Mouse (Mus musculus): ENCODE measurements around the gene Calhm4. TPM values are rescaled to one million over a fixed set of nuclear protein-coding genes. Genes with fewer than 3 reads are reported as not detected.

Calhm4 gene
- not detected in 2 replicates for polyA plus RNA-seq (2014; fragmentation: Nextera tagmentation; extraction: Ambion mirVana)

GRCm38 (mm10) chr10:34044210-34044609, at the start of gene Calhm4:
Gene Calhm4 (minus strand): TSS chr10:34044310.
- Histone ChIP-seq H3K9ac (ENCODE audit: low read depth, low read length) (no peak within 1 kb of the TSS), H3K27me3 (ENCODE audit: control insufficient read depth, insufficient read depth, low read length) (no peaks in the 10 kb centered on the region), H3K4me1 (replicated peaks; ENCODE audit: control insufficient read depth, insufficient read depth, low read length) (no peaks in the 10 kb centered on the region), H3K9me3 (ENCODE audit: control insufficient read depth, low read length) (no peaks in the 10 kb centered on the region), H3K4me2 (replicated peaks; ENCODE audit: low read depth, low read length) (no peak within 1 kb of the TSS), H3K4me3 (ENCODE audit: low read depth, low read length) (no peak within 1 kb of the TSS), H3K27ac (ENCODE audit: low read depth, low read length) (no peak within 1 kb of the TSS), H3K36me3 (ENCODE audit: control insufficient read depth, insufficient read depth, low read length) (no peaks in the 10 kb centered on the region)
- whole genome bisulfite sequencing, result 78% methylated on average over 5 of the region's 5 CpGs
- ATAC-seq (ENCODE audit: low FRiP score) (no peak), DNase-seq (ENCODE audit: low spot score) (no peak)

- H3K9ac ChIP-seq (ENCODE audit: low read depth, low read length), result no peak overlapping the region
- no peak overlapping the region for H3K4me2 ChIP-seq (replicated peaks; ENCODE audit: low read depth, low read length)
- H3K27me3 ChIP-seq (ENCODE audit: control insufficient read depth, insufficient read depth, low read length), result no peaks in the 10 kb centered on the region
- H3K36me3 ChIP-seq (ENCODE audit: control insufficient read depth, insufficient read depth, low read length), result no peaks in the 10 kb centered on the region
- WGBS, result 68% methylated on average over 5 of the region's 5 CpGs
- no peak for DNase-seq (ENCODE audit: low spot score)
- H3K4me3 ChIP-seq (ENCODE audit: low read depth, low read length), result no peak overlapping the region
- no peaks in the 10 kb centered on the region for H3K9me3 ChIP-seq (ENCODE audit: control insufficient read depth, low read length)
- ATAC-seq (ENCODE audit: low FRiP score), result no peak
- no peak overlapping the region for H3K27ac ChIP-seq (ENCODE audit: low read depth, low read length)
- H3K4me1 ChIP-seq (replicated peaks; ENCODE audit: control insufficient read depth, insufficient read depth, low read length), result no peaks in the 10 kb centered on the region
Measured at GRCm38 (mm10) chr10:34091888-34092287, 47.8 kb upstream of the Calhm4 start.

- WGBS, result 85% methylated on average over 1 of the region's 1 CpGs
- Histone ChIP-seq H3K27ac (ENCODE audit: low read depth, low read length) (no peak overlapping the region), H3K36me3 (ENCODE audit: control insufficient read depth, insufficient read depth, low read length) (no peaks in the 10 kb centered on the region), H3K9me3 (ENCODE audit: control insufficient read depth, low read length) (no peaks in the 10 kb centered on the region), H3K4me1 (replicated peaks; ENCODE audit: control insufficient read depth, insufficient read depth, low read length) (no peaks in the 10 kb centered on the region), H3K9ac (ENCODE audit: low read depth, low read length) (no peak overlapping the region), H3K4me3 (ENCODE audit: low read depth, low read length) (no peak overlapping the region), H3K4me2 (replicated peaks; ENCODE audit: low read depth, low read length) (no peak overlapping the region), H3K27me3 (ENCODE audit: control insufficient read depth, insufficient read depth, low read length) (no peaks in the 10 kb centered on the region)
- DNase-seq (ENCODE audit: low spot score), result no peak
- ATAC-seq (ENCODE audit: low FRiP score), result no peak
Measured at GRCm38 (mm10) chr10:34090481-34090880, 46.4 kb upstream of the Calhm4 start.

GRCm38 (mm10) chr10:34089517-34089916, 45.4 kb upstream of the Calhm4 start:
- no peaks in the 10 kb centered on the region for H3K36me3 ChIP-seq (ENCODE audit: control insufficient read depth, insufficient read depth, low read length)
- 85% methylated on average over 3 of the region's 3 CpGs for WGBS
- H3K9ac ChIP-seq (ENCODE audit: low read depth, low read length), result no peak overlapping the region
- no peak overlapping the region for H3K4me2 ChIP-seq (replicated peaks; ENCODE audit: low read depth, low read length)
- H3K27me3 ChIP-seq (ENCODE audit: control insufficient read depth, insufficient read depth, low read length), result no peaks in the 10 kb centered on the region
- no peaks in the 10 kb centered on the region for H3K9me3 ChIP-seq (ENCODE audit: control insufficient read depth, low read length)
- H3K27ac ChIP-seq (ENCODE audit: low read depth, low read length), result no peak overlapping the region
- no peak for DNase-seq (ENCODE audit: low spot score)
- no peak for ATAC-seq (ENCODE audit: low FRiP score)
- no peak overlapping the region for H3K4me3 ChIP-seq (ENCODE audit: low read depth, low read length)
- no peaks in the 10 kb centered on the region for H3K4me1 ChIP-seq (replicated peaks; ENCODE audit: control insufficient read depth, insufficient read depth, low read length)

GRCm38 (mm10) chr10:34088515-34088914, 44.4 kb upstream of the Calhm4 start:
- H3K27ac ChIP-seq (ENCODE audit: low read depth, low read length), result no peak overlapping the region
- DNase-seq (ENCODE audit: low spot score) (no peak), ATAC-seq (ENCODE audit: low FRiP score) (no peak)
- no peaks in the 10 kb centered on the region for H3K9me3 ChIP-seq (ENCODE audit: control insufficient read depth, low read length)
- no peak overlapping the region for H3K4me3 ChIP-seq (ENCODE audit: low read depth, low read length)
- no peak overlapping the region for H3K4me2 ChIP-seq (replicated peaks; ENCODE audit: low read depth, low read length)
- H3K4me1 ChIP-seq (replicated peaks; ENCODE audit: control insufficient read depth, insufficient read depth, low read length), result no peaks in the 10 kb centered on the region
- H3K36me3 ChIP-seq (ENCODE audit: control insufficient read depth, insufficient read depth, low read length), result no peaks in the 10 kb centered on the region
- H3K27me3 ChIP-seq (ENCODE audit: control insufficient read depth, insufficient read depth, low read length), result no peaks in the 10 kb centered on the region
- no peak overlapping the region for H3K9ac ChIP-seq (ENCODE audit: low read depth, low read length)
- WGBS, result 94% methylated on average over 2 of the region's 2 CpGs

- Histone ChIP-seq H3K27ac (ENCODE audit: low read depth, low read length) (no peak overlapping the region), H3K9me3 (ENCODE audit: control insufficient read depth, low read length) (no peaks in the 10 kb centered on the region), H3K27me3 (ENCODE audit: control insufficient read depth, insufficient read depth, low read length) (no peaks in the 10 kb centered on the region), H3K36me3 (ENCODE audit: control insufficient read depth, insufficient read depth, low read length) (no peaks in the 10 kb centered on the region), H3K4me3 (ENCODE audit: low read depth, low read length) (no peak overlapping the region), H3K9ac (ENCODE audit: low read depth, low read length) (no peak overlapping the region), H3K4me2 (replicated peaks; ENCODE audit: low read depth, low read length) (no peak overlapping the region), H3K4me1 (replicated peaks; ENCODE audit: control insufficient read depth, insufficient read depth, low read length) (no peaks in the 10 kb centered on the region)
- 86% methylated on average over 1 of the region's 1 CpGs for WGBS
- no peak for ATAC-seq (ENCODE audit: low FRiP score)
- DNase-seq (ENCODE audit: low spot score), result no peak
Measured at GRCm38 (mm10) chr10:34086514-34086913, 42.4 kb upstream of the Calhm4 start.

GRCm38 (mm10) chr10:34074522-34075200, 30.6 kb upstream of the Calhm4 start:
- ATAC-seq (ENCODE audit: low FRiP score), result no peak
- H3K9me3 ChIP-seq (ENCODE audit: control insufficient read depth, low read length), result no peaks in the 10 kb centered on the region
- 85% methylated on average over 5 of the region's 5 CpGs for WGBS

GRCm38 (mm10) chr10:34071650-34072049, 27.5 kb upstream of the Calhm4 start:
- no peak overlapping the region for H3K9ac ChIP-seq (ENCODE audit: low read depth, low read length)
- no peak overlapping the region for H3K4me2 ChIP-seq (replicated peaks; ENCODE audit: low read depth, low read length)
- no peak overlapping the region for H3K4me3 ChIP-seq (ENCODE audit: low read depth, low read length)
- DNase-seq (ENCODE audit: low spot score), result no peak
- no peaks in the 10 kb centered on the region for H3K4me1 ChIP-seq (replicated peaks; ENCODE audit: control insufficient read depth, insufficient read depth, low read length)
- no peaks in the 10 kb centered on the region for H3K27me3 ChIP-seq (ENCODE audit: control insufficient read depth, insufficient read depth, low read length)
- H3K9me3 ChIP-seq (ENCODE audit: control insufficient read depth, low read length), result no peaks in the 10 kb centered on the region
- WGBS, result 81% methylated on average over 2 of the region's 2 CpGs
- no peak overlapping the region for H3K27ac ChIP-seq (ENCODE audit: low read depth, low read length)
- ATAC-seq (ENCODE audit: low FRiP score), result no peak
- no peaks in the 10 kb centered on the region for H3K36me3 ChIP-seq (ENCODE audit: control insufficient read depth, insufficient read depth, low read length)

More at GRCm38 (mm10) chr10:34074522-34075200, 30.6 kb upstream of the Calhm4 start:
- H3K9ac ChIP-seq (ENCODE audit: low read depth, low read length), result no peak overlapping the region
- H3K4me2 ChIP-seq (replicated peaks; ENCODE audit: low read depth, low read length), result no peak overlapping the region
- H3K4me1 ChIP-seq (replicated peaks; ENCODE audit: control insufficient read depth, insufficient read depth, low read length), result no peaks in the 10 kb centered on the region
- H3K27me3 ChIP-seq (ENCODE audit: control insufficient read depth, insufficient read depth, low read length), result no peaks in the 10 kb centered on the region
- no peak for DNase-seq (ENCODE audit: low spot score)
- no peak overlapping the region for H3K4me3 ChIP-seq (ENCODE audit: low read depth, low read length)
- H3K27ac ChIP-seq (ENCODE audit: low read depth, low read length), result no peak overlapping the region
- H3K36me3 ChIP-seq (ENCODE audit: control insufficient read depth, insufficient read depth, low read length), result no peaks in the 10 kb centered on the region

- H3K4me2 ChIP-seq (replicated peaks; ENCODE audit: low read depth, low read length), result no peak overlapping the region
- no peak overlapping the region for H3K4me3 ChIP-seq (ENCODE audit: low read depth, low read length)
- ATAC-seq (ENCODE audit: low FRiP score), result no peak
- H3K9ac ChIP-seq (ENCODE audit: low read depth, low read length), result no peak overlapping the region
- WGBS, result 69% methylated on average over 5 of the region's 5 CpGs
- H3K27me3 ChIP-seq (ENCODE audit: control insufficient read depth, insufficient read depth, low read length), result no peaks in the 10 kb centered on the region
- H3K27ac ChIP-seq (ENCODE audit: low read depth, low read length), result no peak overlapping the region
- DNase-seq (ENCODE audit: low spot score), result no peak
- no peaks in the 10 kb centered on the region for H3K4me1 ChIP-seq (replicated peaks; ENCODE audit: control insufficient read depth, insufficient read depth, low read length)
- no peaks in the 10 kb centered on the region for H3K9me3 ChIP-seq (ENCODE audit: control insufficient read depth, low read length)
- H3K36me3 ChIP-seq (ENCODE audit: control insufficient read depth, insufficient read depth, low read length), result no peaks in the 10 kb centered on the region
Measured at GRCm38 (mm10) chr10:34070999-34071492, 26.9 kb upstream of the Calhm4 start.

Measured in hindbrain, embryonic 11.5 days (tissue).